Mouse (Mus musculus) forebrain, embryonic 12.5 days (tissue): ENCODE measurements at regions not wholly inside any gene's neighbourhood (a gene's known extent, or its start where the extent isn't known, plus 50 kb on each side); places are given as distances from the start of the nearest gene placed in this dataset.

Experiments
- ATAC-seq: fragments of 200-750 bp; cut with Nextera tagmentation; 2 replicates; pipeline ENCODE4 v1.8.0; 2017; ENCODE audit warnings: moderate TSS enrichment; ENCODE audit not compliant: low FRiP score
- H3K27ac ChIP-seq: fragments of 300-500 bp; sonication (generic); 2 replicates; pipeline ENCODE4 v1.5.1; 2016; ENCODE audit warnings: mild to moderate bottlenecking
- H3K27me3 ChIP-seq: fragments of 300-500 bp; sonication (generic); 2 replicates; pipeline ENCODE4 v1.6.1; 2016; ENCODE audit warnings: mild to moderate bottlenecking
- H3K36me3 ChIP-seq: fragments of 300-500 bp; sonication (generic); replicated peaks from 2 replicates; pipeline ENCODE4 v1.6.1; 2016; ENCODE audit warnings: mild to moderate bottlenecking
- H3K4me1 ChIP-seq: fragments of 300-500 bp; sonication (generic); 2 replicates; pipeline ENCODE4 v1.6.1; 2016
- H3K4me2 ChIP-seq: fragments of 300-500 bp; sonication (generic); 2 replicates; pipeline ENCODE4 v1.6.1; 2016; ENCODE audit warnings: mild to moderate bottlenecking, moderate library complexity
- H3K4me3 ChIP-seq: fragments of 300-500 bp; sonication (generic); replicated peaks from 2 replicates; pipeline ENCODE4 v1.5.1; 2016; ENCODE audit warnings: mild to moderate bottlenecking
- H3K9ac ChIP-seq: fragments of 300-500 bp; sonication (generic); 2 replicates; pipeline ENCODE4 v1.6.1; 2016; ENCODE audit warnings: mild to moderate bottlenecking
- H3K9me3 ChIP-seq: fragments of 300-500 bp; sonication (generic); 2 replicates; pipeline ENCODE4 v1.6.1; 2016
- WGBS: fragments of 180-500 bp; shearing (Covaris S2); methylation state at CpG from one replicate; pipeline ENCODE4 v1.1.7; 2016; 5-methylcytosine and 5-hydroxymethylcytosine counted together

- no peak overlapping the region for H3K9ac ChIP-seq
- 100% methylated on average over 1 of the region's 1 CpGs for WGBS
- no peaks in the 10 kb centered on the region for H3K36me3 ChIP-seq
- no peak overlapping the region for H3K4me3 ChIP-seq
- no peak for ATAC-seq
- no peak overlapping the region for H3K4me2 ChIP-seq
- no peaks in the 10 kb centered on the region for H3K4me1 ChIP-seq
- H3K9me3 ChIP-seq: no peaks in the 10 kb centered on the region
- no peak overlapping the region for H3K27ac ChIP-seq
- no peaks in the 10 kb centered on the region for H3K27me3 ChIP-seq
These were observed 750.0 kb downstream of the Serpinb8 start for GRCm38 (mm10) chr1:108339827-108340226.

- Histone ChIP-seq H3K4me1 (no peaks in the 10 kb centered on the region), H3K9ac (no peak overlapping the region), H3K27ac (no peak overlapping the region), H3K4me3 (no peak overlapping the region), H3K4me2 (no peak overlapping the region), H3K9me3 (no peaks in the 10 kb centered on the region), H3K36me3 (no peaks in the 10 kb centered on the region), H3K27me3 (no peaks in the 10 kb centered on the region)
- WGBS: 60% methylated on average over 1 of the region's 1 CpGs
- 0 out of 2 replicates have a peak, but pooled peaks have one; percentile 14 for ATAC-seq
These were observed 751.5 kb downstream of the Serpinb8 start for GRCm38 (mm10) chr1:108341352-108341751.

DNA sequence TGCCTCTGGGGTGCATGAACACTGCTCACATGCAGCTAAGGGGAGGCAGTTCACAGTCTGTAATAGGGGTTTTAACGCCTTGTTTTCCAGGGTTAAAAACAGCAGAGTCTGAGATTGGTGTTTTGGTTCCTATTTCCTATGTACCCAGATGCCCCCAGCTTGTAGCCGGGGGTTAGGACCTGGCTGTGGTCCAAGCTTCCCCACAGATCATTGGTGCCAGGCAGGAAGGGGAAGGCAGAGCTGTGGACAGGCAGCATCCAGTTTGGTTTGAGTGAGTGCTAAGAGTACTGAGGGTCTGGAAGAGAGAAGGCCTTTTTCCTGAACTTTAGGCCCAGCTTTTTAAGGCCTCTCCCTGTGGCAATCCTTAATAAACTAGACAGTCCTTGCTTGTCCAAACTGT, 774.0 kb downstream of the Serpinb8 start:
- no peaks in the 10 kb centered on the region for H3K36me3 ChIP-seq
- no peaks in the 10 kb centered on the region for H3K9me3 ChIP-seq
- no peaks in the 10 kb centered on the region for H3K4me1 ChIP-seq
- H3K27ac ChIP-seq: no peak overlapping the region
- WGBS: 75% methylated on average over 2 of the region's 2 CpGs
- ATAC-seq: no peak
- H3K9ac ChIP-seq: no peak overlapping the region
- no peak overlapping the region for H3K4me2 ChIP-seq
- H3K4me3 ChIP-seq: no peak overlapping the region
- no peaks in the 10 kb centered on the region for H3K27me3 ChIP-seq

GRCm38 (mm10) chr1:108369904-108370600, 780.2 kb downstream of the Serpinb8 start:
- no peak overlapping the region for H3K9ac ChIP-seq
- WGBS: 65% methylated on average over 3 of the region's 3 CpGs
- no peaks in the 10 kb centered on the region for H3K4me1 ChIP-seq
- H3K36me3 ChIP-seq: no peaks in the 10 kb centered on the region
- no peak overlapping the region for H3K4me2 ChIP-seq
- H3K4me3 ChIP-seq: no peak overlapping the region
- H3K27ac ChIP-seq: no peak overlapping the region
- ATAC-seq: no peak
- no peaks in the 10 kb centered on the region for H3K27me3 ChIP-seq
- no peaks in the 10 kb centered on the region for H3K9me3 ChIP-seq

- no peak for ATAC-seq
- no peaks in the 10 kb centered on the region for H3K27me3 ChIP-seq
These were observed 800.1 kb downstream of the Serpinb8 start for GRCm38 (mm10) chr1:108389930-108390329.

GRCm38 (mm10) chr1:108390497-108390896, 800.7 kb downstream of the Serpinb8 start:
- H3K4me2 ChIP-seq: no peak overlapping the region
- H3K36me3 ChIP-seq: no peaks in the 10 kb centered on the region
- no peak overlapping the region for H3K27ac ChIP-seq
- H3K4me1 ChIP-seq: no peaks in the 10 kb centered on the region
- H3K4me3 ChIP-seq: no peak overlapping the region
- H3K9ac ChIP-seq: no peak overlapping the region
- H3K27me3 ChIP-seq: no peaks in the 10 kb centered on the region
- 90% methylated on average over 3 of the region's 3 CpGs for WGBS
- no peak for ATAC-seq
- H3K9me3 ChIP-seq: no peaks in the 10 kb centered on the region

More at GRCm38 (mm10) chr1:108389930-108390329, 800.1 kb downstream of the Serpinb8 start:
- no peak overlapping the region for H3K4me3 ChIP-seq
- no peaks in the 10 kb centered on the region for H3K4me1 ChIP-seq
- H3K9me3 ChIP-seq: no peaks in the 10 kb centered on the region
- no peak overlapping the region for H3K27ac ChIP-seq
- H3K4me2 ChIP-seq: no peak overlapping the region
- no peak overlapping the region for H3K9ac ChIP-seq
- H3K36me3 ChIP-seq: no peaks in the 10 kb centered on the region

DNA sequence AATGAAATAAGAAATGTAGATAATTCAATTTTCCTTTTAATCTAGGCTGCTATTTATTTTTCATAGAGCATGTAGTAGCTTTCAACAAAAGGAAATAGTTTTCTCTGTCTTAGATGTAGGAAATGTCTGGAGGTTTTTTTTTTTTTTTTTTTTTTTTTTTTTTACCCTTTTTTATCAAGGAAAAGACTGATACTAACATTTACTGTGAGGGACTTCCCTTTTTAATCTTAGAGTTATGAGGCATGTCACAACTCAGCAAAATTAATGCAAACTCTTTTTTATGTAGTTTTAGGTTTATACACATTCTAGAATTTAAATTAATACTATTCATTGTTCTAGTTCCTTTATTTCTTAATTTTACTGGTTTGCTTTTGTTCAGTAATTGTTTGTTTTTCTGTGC, 850.0 kb downstream of the Serpinb8 start:
- no peak overlapping the region for H3K27ac ChIP-seq
- H3K4me3 ChIP-seq: no peak overlapping the region
- H3K4me2 ChIP-seq: no peak overlapping the region
- H3K4me1 ChIP-seq: no peaks in the 10 kb centered on the region
- H3K9ac ChIP-seq: no peak overlapping the region
- no peak for ATAC-seq
- no peaks in the 10 kb centered on the region for H3K36me3 ChIP-seq
- H3K27me3 ChIP-seq: no peaks in the 10 kb centered on the region
- no peaks in the 10 kb centered on the region for H3K9me3 ChIP-seq

DNA sequence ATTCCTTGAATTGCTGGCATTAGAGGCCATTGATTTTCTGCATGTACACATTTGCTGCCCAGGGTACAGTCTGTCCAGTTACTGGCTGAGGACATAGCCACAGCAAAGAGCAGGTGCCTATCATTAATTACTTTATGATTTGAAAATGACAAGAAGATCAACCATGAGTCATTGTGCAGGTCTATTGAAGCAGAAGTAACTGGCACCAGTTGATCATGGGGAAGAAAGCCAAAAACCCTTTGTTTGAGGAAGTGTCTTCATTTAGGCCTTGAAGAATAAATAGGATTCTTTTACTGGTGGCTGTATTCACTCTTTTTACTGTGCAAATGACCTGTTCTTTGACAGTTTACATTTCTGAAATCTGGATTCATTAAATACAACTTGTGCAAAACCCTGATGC, 863.0 kb downstream of the Serpinb8 start:
- no peaks in the 10 kb centered on the region for H3K27me3 ChIP-seq

GRCm38 (mm10) chr1:108472031-108472430, 882.2 kb downstream of the Serpinb8 start:
- Histone ChIP-seq H3K9me3 (no peaks in the 10 kb centered on the region), H3K27ac (no peak overlapping the region), H3K36me3 (no peaks in the 10 kb centered on the region), H3K4me3 (no peak overlapping the region), H3K9ac (no peak overlapping the region), H3K27me3 (no peaks in the 10 kb centered on the region), H3K4me1 (no peaks in the 10 kb centered on the region), H3K4me2 (no peak overlapping the region)
- ATAC-seq: no peak
- WGBS: 89% methylated on average over 2 of the region's 2 CpGs

More for the DNA sequence above, 863.0 kb downstream of the Serpinb8 start:
- Histone ChIP-seq H3K4me1 (no peaks in the 10 kb centered on the region), H3K27ac (no peak overlapping the region), H3K36me3 (no peaks in the 10 kb centered on the region), H3K4me3 (no peak overlapping the region), H3K9ac (no peak overlapping the region), H3K4me2 (no peak overlapping the region), H3K9me3 (no peaks in the 10 kb centered on the region)
- no peak for ATAC-seq

DNA sequence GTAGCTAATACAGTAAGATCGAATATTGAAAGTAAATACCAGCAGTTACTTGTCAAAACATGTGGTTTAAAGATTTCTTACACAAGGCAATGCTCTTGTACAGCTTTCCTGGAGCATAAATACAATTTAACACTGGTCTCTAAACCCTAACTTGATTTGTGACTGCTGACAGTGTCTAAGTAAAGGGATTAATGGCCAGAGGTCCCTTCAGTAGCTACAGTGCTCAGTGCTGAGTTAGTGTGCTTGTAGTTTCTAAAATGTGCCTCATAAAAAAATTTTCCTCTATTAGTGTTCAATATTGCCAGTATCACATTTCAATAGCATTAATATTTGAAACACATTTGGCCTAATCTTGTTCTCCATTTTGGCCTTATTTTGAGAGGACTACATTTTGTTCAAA, 909.0 kb downstream of the Serpinb8 start:
- H3K4me1 ChIP-seq: no peaks in the 10 kb centered on the region
- H3K27ac ChIP-seq: no peak overlapping the region
- H3K36me3 ChIP-seq: no peaks in the 10 kb centered on the region
- no peak overlapping the region for H3K9ac ChIP-seq
- no peaks in the 10 kb centered on the region for H3K9me3 ChIP-seq
- ATAC-seq: no peak
- no peak overlapping the region for H3K4me3 ChIP-seq
- WGBS: 65% methylated on average over 1 of the region's 1 CpGs
- no peak overlapping the region for H3K4me2 ChIP-seq
- H3K27me3 ChIP-seq: no peaks in the 10 kb centered on the region

DNA sequence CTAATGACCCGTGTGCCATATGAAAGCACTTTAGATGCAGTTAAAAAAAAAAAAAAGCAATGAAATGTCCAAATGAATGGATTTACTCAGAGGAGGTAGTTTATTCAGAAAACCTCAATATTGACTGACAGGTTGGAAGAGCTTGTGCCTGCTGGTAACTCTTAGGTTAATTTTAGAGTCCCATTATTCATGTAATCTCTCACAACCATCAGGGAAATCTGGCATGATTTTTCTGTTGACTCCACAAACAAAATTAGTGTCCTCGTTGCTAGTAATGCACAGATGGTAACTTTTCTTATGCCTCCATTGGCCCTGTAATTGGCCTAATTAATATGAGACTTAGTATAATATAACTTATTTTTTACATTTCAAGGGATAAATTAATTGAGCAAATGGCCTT, 937.6 kb downstream of the Serpinb8 start:
- no peak overlapping the region for H3K27ac ChIP-seq
- H3K9ac ChIP-seq: no peak overlapping the region
- no peak overlapping the region for H3K4me3 ChIP-seq
- no peaks in the 10 kb centered on the region for H3K27me3 ChIP-seq
- 63% methylated on average over 2 of the region's 2 CpGs for WGBS
- no peaks in the 10 kb centered on the region for H3K36me3 ChIP-seq
- ATAC-seq: no peak
- no peak overlapping the region for H3K4me2 ChIP-seq
- no peaks in the 10 kb centered on the region for H3K9me3 ChIP-seq
- H3K4me1 ChIP-seq: no peaks in the 10 kb centered on the region

- peak; percentile 49; the same call in 1 of the 2 replicates for ATAC-seq
- Histone ChIP-seq H3K9me3 (no peaks in the 10 kb centered on the region), H3K4me1 (no peaks in the 10 kb centered on the region), H3K27me3 (no peaks in the 10 kb centered on the region), H3K27ac (no peak overlapping the region), H3K36me3 (no peaks in the 10 kb centered on the region), H3K4me3 (no peak overlapping the region), H3K4me2 (no peak overlapping the region), H3K9ac (no peak overlapping the region)
- 66% methylated on average over 11 of the region's 11 CpGs for WGBS
These were observed 948.4 kb downstream of the Serpinb8 start for GRCm38 (mm10) chr1:108538238-108538637.

GRCm38 (mm10) chr1:108548721-108549120, 958.9 kb downstream of the Serpinb8 start:
- no peak overlapping the region for H3K4me3 ChIP-seq
- H3K9me3 ChIP-seq: no peaks in the 10 kb centered on the region
- H3K4me2 ChIP-seq: no peak overlapping the region
- H3K4me1 ChIP-seq: no peaks in the 10 kb centered on the region
- WGBS: 44% methylated on average over 2 of the region's 2 CpGs
- H3K9ac ChIP-seq: no peak overlapping the region
- no peak for ATAC-seq
- H3K27ac ChIP-seq: no peak overlapping the region
- no peaks in the 10 kb centered on the region for H3K27me3 ChIP-seq
- no peaks in the 10 kb centered on the region for H3K36me3 ChIP-seq
